Comparison of ENCODE assay signal across 14 mouse cellular contexts in the genomic region with DNA sequence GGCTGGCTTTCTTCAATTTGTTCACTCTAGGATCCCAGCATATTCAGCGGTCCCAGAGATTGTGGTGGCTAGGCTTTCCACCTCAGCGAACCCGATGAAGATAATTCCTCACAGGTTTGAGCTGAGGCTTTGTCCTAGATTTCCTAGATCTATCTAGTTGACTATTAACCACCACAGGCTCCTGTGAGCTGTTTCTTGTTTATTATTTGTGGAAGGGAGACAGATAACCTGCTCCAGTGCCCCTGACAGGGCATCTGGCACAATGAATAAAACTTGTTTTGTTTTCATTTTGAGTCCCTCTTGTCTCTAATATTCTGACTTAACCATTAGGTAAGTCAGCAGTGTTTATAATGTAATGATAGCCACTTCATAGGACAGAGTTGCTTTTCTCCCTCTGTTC. TPM values are rescaled to one million over a fixed set of nuclear protein-coding genes. Genes with fewer than 3 reads are reported as not detected.
DNase-seq lines count a peak whose midpoint lies in the region; ATAC-seq and TF ChIP-seq lines count a peak whose summit lies in the region.
"Had no signal": no experiment of that assay in that cellular context is flagged by ENCODE, and none has a peak within 500 bp of the region (broad histone marks: within the 10 kb centered on the region; RNA-seq: fewer than 3 reads in every experiment).

No protein-coding gene starts in this region.

- WGBS in intestine, embryonic 16.5 days: 11% methylated on average over 3 of the region's 3 CpGs
- WGBS in small intestine, adult 2 months: 19% methylated on average over 3 of the region's 3 CpGs
- 95% methylated on average over 3 of the region's 3 CpGs for WGBS in hindbrain, embryonic 14.5 days

- H3K27me3 ChIP-seq in intestine, embryonic 16.5 days (replicated peaks; ENCODE audit: control insufficient read depth, insufficient read depth, low read length): no peaks in the 10 kb centered on the region
- no peaks in the 10 kb centered on the region for H3K27me3 ChIP-seq in small intestine, adult 2 months (ENCODE audit: control insufficient read depth, insufficient read depth, low read length)
- no peaks in the 10 kb centered on the region for H3K27me3 ChIP-seq in hindbrain, embryonic 14.5 days (ENCODE audit: control insufficient read depth, insufficient read depth, low read length)
- H3K27me3 ChIP-seq: hindbrain, embryonic 15.5 days; limb, embryonic 12.5 days had no signal

- no peak overlapping the region for H3K9ac ChIP-seq in intestine, embryonic 16.5 days (ENCODE audit: low read depth, low read length)
- no peak overlapping the region for H3K9ac ChIP-seq in hindbrain, embryonic 14.5 days
- H3K9ac ChIP-seq: hindbrain, embryonic 15.5 days; limb, embryonic 12.5 days had no signal

- peak; percentile 80 for DNase-seq in kidney, adult 9 months
- DNase-seq in kidney, postnatal 4 days: no peak
- peak; percentile 24 to 36 for DNase-seq in kidney, postnatal 25 days
- DNase-seq in ovary, postnatal 14 days (ENCODE audit: low spot score): no peak
- DNase-seq in hindbrain, embryonic 14.5 days (ENCODE audit: low spot score): no peak
- DNase-seq: cerebellum, postnatal 14 days; thymus, adult 18-20 months had no signal

- H3K4me3 ChIP-seq in intestine, embryonic 16.5 days (ENCODE audit: low read length): no peak overlapping the region
- no peak overlapping the region for H3K4me3 ChIP-seq in small intestine, adult 2 months (ENCODE audit: low read depth, low read length)
- no peak overlapping the region for H3K4me3 ChIP-seq in hindbrain, embryonic 14.5 days (replicated peaks; ENCODE audit: low read length)
- H3K4me3 ChIP-seq: hindbrain, embryonic 15.5 days; limb, embryonic 12.5 days; myocyte had no signal

- peak overlapping the region; percentile 27; the same call in 1 of the 2 replicates for H3K4me2 ChIP-seq in intestine, embryonic 16.5 days (ENCODE audit: low read depth, low read length)
- no peak overlapping the region for H3K4me2 ChIP-seq in hindbrain, embryonic 14.5 days (replicated peaks)
- H3K4me2 ChIP-seq: hindbrain, embryonic 15.5 days; limb, embryonic 12.5 days had no signal

- H3K36me3 ChIP-seq in intestine, embryonic 16.5 days (ENCODE audit: control insufficient read depth, insufficient read depth, low read length): no peaks in the 10 kb centered on the region
- H3K36me3 ChIP-seq in small intestine, adult 2 months (ENCODE audit: control insufficient read depth, insufficient read depth, low read length): no peaks in the 10 kb centered on the region
- no peaks in the 10 kb centered on the region for H3K36me3 ChIP-seq in hindbrain, embryonic 14.5 days (replicated peaks; ENCODE audit: control insufficient read depth, insufficient read depth)
- H3K36me3 ChIP-seq: G1E; hindbrain, embryonic 15.5 days had no signal

- TF ChIP-seq POLR2A in small intestine, adult 2 months (IDR thresholded peaks at IDR 0.05; ENCODE audit: low read depth, low read length): no peak

- no peaks in the 10 kb centered on the region for H3K9me3 ChIP-seq in intestine, embryonic 16.5 days (ENCODE audit: control insufficient read depth, low read length)
- H3K9me3 ChIP-seq in hindbrain, embryonic 14.5 days (ENCODE audit: control insufficient read depth, low read length): no peaks in the 10 kb centered on the region
- H3K9me3 ChIP-seq: hindbrain, embryonic 15.5 days; limb, embryonic 12.5 days had no signal

- ATAC-seq in intestine, embryonic 16.5 days: 0 out of 2 replicates have a peak, but pooled peaks have one; percentile 11
- no peak for ATAC-seq in hindbrain, embryonic 14.5 days (ENCODE audit: low FRiP score)
- ATAC-seq: forebrain, embryonic 14.5 days had no signal

- peak overlapping the region; percentile 33 for H3K27ac ChIP-seq in intestine, embryonic 16.5 days (ENCODE audit: low read length)
- peak overlapping the region; percentile 54 for H3K27ac ChIP-seq in small intestine, adult 2 months (ENCODE audit: insufficient read depth, low read depth, low read length)
- no peak overlapping the region for H3K27ac ChIP-seq in hindbrain, embryonic 14.5 days
- H3K27ac ChIP-seq: hindbrain, embryonic 15.5 days; limb, embryonic 12.5 days had no signal

- TF ChIP-seq CTCF in small intestine, adult 2 months (IDR thresholded peaks at IDR 0.05; ENCODE audit: extremely low read depth, insufficient read length, insufficient replicate concordance, low read depth, low read length): no peak

- H3K4me1 ChIP-seq in intestine, embryonic 16.5 days (ENCODE audit: control insufficient read depth, insufficient read depth, low read length): peaks cover 46% of the 10 kb centered on the region
- H3K4me1 ChIP-seq in small intestine, adult 2 months (ENCODE audit: control insufficient read depth, insufficient read depth, insufficient read length, low read length): peaks cover 49% of the 10 kb centered on the region; the same call in 1 of the 2 replicates
- peaks cover 10% of the 10 kb centered on the region for H3K4me1 ChIP-seq in hindbrain, embryonic 14.5 days (replicated peaks; ENCODE audit: control insufficient read depth, insufficient read depth, low read length)

RNA-seq across cellular contexts. Expression of a gene that starts 5.6 kb away (rescaled TPM):
- polyA plus RNA-seq in intestine, embryonic 16.5 days (2015; fragmentation: Nextera tagmentation; extraction: Ambion mirVana): 64.7 and 66.5 TPM in 2 replicates
- 14.2 and 23.6 TPM in 2 replicates for polyA plus RNA-seq in small intestine, adult 2 months (2012; rRNA removed)
- polyA plus RNA-seq in hindbrain, embryonic 14.5 days (2014; fragmentation: Nextera tagmentation; extraction: Ambion mirVana): 11.0 and 13.0 TPM in 2 replicates
- polyA plus RNA-seq: G1E had no signal

Comparison
In these comparisons a context has a peak if more than half of its experiments do, and no peak if none do; other contexts are left out.
1. DNase-seq: peak in kidney, adult 9 months (single experiment) and kidney, postnatal 25 days (2 of 2); none in kidney, postnatal 4 days (0 of 2), ovary, postnatal 14 days (single experiment) and hindbrain, embryonic 14.5 days (single experiment).